Mouse (Mus musculus) C2C12 (cell line): Measurements from ENCODE around the gene Adra1d. TPM values are rescaled to one million over a fixed set of nuclear protein-coding genes. Genes with fewer than 3 reads are reported as not detected.

Experiments
- H3K27me3 ChIP-seq: one replicate; pipeline ENCODE4 v1.6.1; 2011; ENCODE audit not compliant: control insufficient read depth, insufficient read depth, insufficient read length
- H3K36me3 ChIP-seq: one replicate; pipeline ENCODE4 v1.6.1; 2011; ENCODE audit not compliant: control insufficient read depth, insufficient read depth
- H3K4me3 ChIP-seq: one replicate; pipeline ENCODE4 v1.5.1; 2011; ENCODE audit warnings: mild to moderate bottlenecking, control low read depth; ENCODE audit not compliant: poor library complexity, insufficient read depth, severe bottlenecking
- H3K79me2 ChIP-seq: one replicate; pipeline ENCODE4 v1.6.1; 2011; ENCODE audit not compliant: control insufficient read depth, insufficient read depth
- H3K79me3 ChIP-seq: one replicate; pipeline ENCODE4 v1.6.1; 2011; ENCODE audit warnings: low read depth, control low read depth
- H3ac ChIP-seq: one replicate; pipeline ENCODE3; 2011; ENCODE audit warnings: low read depth; ENCODE audit not compliant: control insufficient read depth, insufficient read length
- CEBPB ChIP-seq: IDR thresholded peaks from one replicate; pipeline ENCODE4 v1.6.1; 2011; ENCODE audit warnings: low read depth, mild to moderate bottlenecking, control low read depth, moderate library complexity
- CTCF ChIP-seq: IDR thresholded peaks from one replicate; pipeline ENCODE4 v1.5.1; 2011; ENCODE audit not compliant: control insufficient read depth, insufficient read depth, insufficient read length
- FOSL1 ChIP-seq: IDR thresholded peaks from one replicate; pipeline ENCODE4 v1.8.0; 2011; ENCODE audit warnings: mild to moderate bottlenecking, low read length; ENCODE audit not compliant: poor library complexity, insufficient read depth, severe bottlenecking
- MAX ChIP-seq: IDR thresholded peaks from one replicate; pipeline ENCODE4 v1.6.1; 2011; ENCODE audit warnings: mild to moderate bottlenecking, control low read depth
- MYOD1 ChIP-seq: IDR thresholded peaks from one replicate; pipeline ENCODE4 v1.6.1; 2011; ENCODE audit warnings: low read depth; ENCODE audit not compliant: control insufficient read depth, insufficient read length
- MYOG ChIP-seq: IDR thresholded peaks from one replicate; pipeline ENCODE4 v1.6.1; 2011; ENCODE audit not compliant: control insufficient read depth, insufficient read length; ENCODE audit errors: extremely low read depth
- USF1 ChIP-seq: IDR thresholded peaks from one replicate; pipeline ENCODE4 v1.6.1; 2011; ENCODE audit warnings: low read depth, mild to moderate bottlenecking, control low read depth, moderate library complexity
- long read RNA-seq, 2 experiments: library from polyadenylated mRNA; unstranded; transcript quantifications; one replicate each; pipeline ENCODE4 v2.0.0; 2019 to 2020
- polyA plus RNA-seq: library from polyadenylated mRNA; unstranded; fragments of >200 nt; fragmentation: generic; extraction: Trizol; gene quantifications from one replicate; pipeline ENCODE4 v1.2.1, GENCODE M21; 2012; ENCODE audit warnings: missing spikeins

The Adra1d gene
- polyA plus RNA-seq, result 1.7 TPM
- long read RNA-seq, experiment 1, partial matches to known transcripts, result 0 of 1 reads
- long read RNA-seq, experiment 1, other reads (novel, unspliced or antisense), result 0 of 1 reads
- long read RNA-seq, experiment 2, partial matches to known transcripts, result 0 of 3 reads
- long read RNA-seq, experiment 2, other reads (novel, unspliced or antisense), result 0 of 3 reads

GRCm38 (mm10) chr2:131561891-131562585 lies at the start of gene Adra1d:
Gene Adra1d (minus strand): TSS chr2:131562283.
- Histone ChIP-seq H3K27me3 (no peaks in the 10 kb centered on the region), H3K4me3 (peak within 1 kb of the TSS; percentile 26), H3K79me2 (no peaks in the 10 kb centered on the region), H3K36me3 (no peaks in the 10 kb centered on the region), H3K79me3 (no peaks in the 10 kb centered on the region), H3ac (peak within 1 kb of the TSS; percentile 63)
- TF ChIP-seq CTCF (no peak), MYOD1 (no peak), MYOG (no peak), CEBPB (no peak), USF1 (no peak), FOSL1 (no peak), MAX (no peak)

DNA sequence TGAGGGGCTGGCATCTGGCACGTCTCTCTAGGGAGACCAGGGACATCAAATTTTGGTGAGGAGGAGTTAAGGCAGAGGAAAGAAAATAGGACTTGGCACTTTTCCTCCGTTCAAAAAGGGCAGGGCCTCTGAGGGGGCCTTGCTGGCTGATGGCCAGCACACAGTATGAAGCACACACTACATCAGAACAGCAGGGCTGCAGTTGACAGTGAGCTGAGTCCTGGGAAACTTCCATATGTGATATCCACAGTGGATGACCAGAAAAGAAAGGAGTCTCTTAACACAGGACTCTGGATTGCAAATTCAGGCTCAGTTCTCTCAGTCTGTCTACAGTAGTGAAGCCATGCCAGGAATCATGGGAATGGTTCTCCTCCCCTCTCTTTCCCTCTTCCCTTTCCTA lies 39.8 kb upstream of the Adra1d start:
- TF ChIP-seq FOSL1, result no peak
- TF ChIP-seq CEBPB, result no peak
- no peak for TF ChIP-seq MYOG
- no peak for TF ChIP-seq USF1
- no peak for TF ChIP-seq MAX
- TF ChIP-seq MYOD1, result no peak
- Histone ChIP-seq H3K79me3 (no peaks in the 10 kb centered on the region), H3K4me3 (no peak overlapping the region), H3K27me3 (no peaks in the 10 kb centered on the region), H3ac (no peak overlapping the region), H3K36me3 (no peaks in the 10 kb centered on the region), H3K79me2 (no peaks in the 10 kb centered on the region)

DNA sequence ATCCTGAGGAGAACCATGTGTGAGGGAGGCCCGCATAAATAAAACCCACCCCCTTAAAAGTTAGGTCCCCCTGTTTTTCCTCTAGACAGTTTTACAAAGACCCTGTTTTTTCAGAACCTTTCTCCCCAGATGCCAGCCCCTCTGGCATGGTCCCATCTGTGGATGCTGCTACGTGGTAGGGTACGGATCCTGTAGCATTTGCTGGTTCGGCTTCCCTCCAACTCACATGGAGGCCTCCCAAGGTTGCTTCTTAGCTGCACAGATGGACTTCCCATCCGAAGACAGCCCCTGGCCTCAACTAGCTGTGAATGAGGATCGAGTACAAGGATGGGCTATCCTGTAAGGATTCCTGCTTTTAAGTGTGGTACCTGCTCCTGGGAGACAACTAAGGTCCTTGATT lies 32.8 kb upstream of the Adra1d start:
- Histone ChIP-seq H3K27me3 (no peaks in the 10 kb centered on the region), H3K36me3 (no peaks in the 10 kb centered on the region), H3K79me2 (no peaks in the 10 kb centered on the region), H3K4me3 (no peak overlapping the region), H3ac (no peak overlapping the region), H3K79me3 (no peaks in the 10 kb centered on the region)
- TF ChIP-seq MAX (no peak), CEBPB (no peak), FOSL1 (no peak), MYOG (no peak), CTCF (no peak), MYOD1 (no peak), USF1 (no peak)

DNA sequence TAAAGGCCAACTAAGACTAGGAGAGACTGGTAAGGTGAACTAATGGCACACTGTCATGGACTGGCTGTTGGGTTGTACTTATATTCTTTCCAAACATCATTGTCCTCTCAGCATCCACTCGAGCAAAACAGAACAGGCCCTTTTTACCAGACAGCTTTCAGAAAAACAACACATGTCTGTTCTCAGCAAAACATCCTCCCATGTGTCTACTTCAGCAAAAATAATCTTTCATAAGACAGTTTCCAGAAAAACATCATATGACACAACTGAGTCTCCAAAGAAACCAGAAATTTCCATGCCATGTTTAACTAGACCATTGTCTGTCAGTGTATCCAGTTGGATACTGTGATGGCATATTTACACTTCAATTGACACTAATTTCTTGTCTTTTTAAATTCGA lies 25.4 kb upstream of the Adra1d start:
- Histone ChIP-seq H3K27me3 (no peaks in the 10 kb centered on the region), H3K4me3 (no peak overlapping the region), H3K79me3 (no peaks in the 10 kb centered on the region), H3K79me2 (no peaks in the 10 kb centered on the region), H3ac (no peak overlapping the region), H3K36me3 (no peaks in the 10 kb centered on the region)
- TF ChIP-seq USF1 (no peak), CEBPB (no peak), MYOD1 (no peak), MAX (no peak), MYOG (no peak), FOSL1 (no peak), CTCF (no peak)

DNA sequence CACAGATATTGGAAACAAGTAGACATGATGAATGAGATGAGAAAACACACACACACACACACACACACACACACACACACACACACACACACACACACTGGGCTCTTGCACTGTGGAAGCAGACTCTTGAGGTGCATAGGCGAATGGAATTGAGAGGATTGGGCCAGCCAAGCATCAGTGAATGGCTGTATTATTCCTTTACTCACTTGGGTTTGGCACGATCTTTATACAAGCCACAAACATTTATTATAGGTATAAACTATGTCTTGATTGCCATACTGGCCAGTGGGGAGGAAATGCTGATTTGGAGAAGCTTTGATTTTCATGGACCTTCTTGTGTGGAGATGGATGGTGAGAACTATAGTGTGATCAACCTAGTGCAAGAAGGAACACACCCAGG lies 19.4 kb upstream of the Adra1d start:
- Histone ChIP-seq H3K79me3 (no peaks in the 10 kb centered on the region), H3K79me2 (no peaks in the 10 kb centered on the region), H3ac (no peak overlapping the region), H3K4me3 (no peak overlapping the region), H3K27me3 (no peaks in the 10 kb centered on the region), H3K36me3 (no peaks in the 10 kb centered on the region)
- TF ChIP-seq CEBPB (no peak), USF1 (no peak)

DNA sequence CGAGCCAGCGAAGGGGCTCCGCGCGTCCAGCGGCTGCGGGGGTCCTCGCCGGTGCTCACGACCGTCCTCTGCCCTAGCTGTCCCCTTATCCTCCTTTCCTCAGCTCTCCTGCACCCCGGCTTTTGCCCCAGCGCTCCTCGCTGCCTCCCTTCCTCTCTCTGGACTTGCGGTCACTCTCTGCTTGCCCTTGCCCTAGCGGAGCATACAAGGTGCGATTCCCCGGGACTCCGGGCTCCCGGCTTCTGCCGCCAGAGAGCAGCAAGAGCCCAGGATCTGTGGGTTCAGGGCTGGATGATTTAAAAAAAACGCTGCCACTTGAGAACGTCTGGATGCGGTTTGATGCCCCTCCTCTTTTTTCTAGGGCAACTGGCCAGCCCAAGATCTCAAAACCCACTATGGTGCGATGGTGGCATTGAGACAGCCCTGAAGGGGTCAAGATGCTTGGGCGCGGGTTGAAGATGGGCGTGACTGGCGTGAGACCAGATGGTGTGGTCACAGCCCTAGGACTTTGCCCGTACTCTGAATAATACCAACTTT lies 571 bp upstream of the Adra1d start:
- no peaks in the 10 kb centered on the region for H3K27me3 ChIP-seq
- peak overlapping the region; percentile 44 for H3ac ChIP-seq
- TF ChIP-seq CTCF, result peak; percentile 25
- TF ChIP-seq MAX, result peak; percentile 14
- TF ChIP-seq FOSL1, result no peak
- no peak for TF ChIP-seq MYOD1

More for the DNA sequence above, 571 bp upstream of the Adra1d start:
- peak overlapping the region; percentile 14 for H3K4me3 ChIP-seq
- H3K36me3 ChIP-seq, result no peaks in the 10 kb centered on the region
- no peaks in the 10 kb centered on the region for H3K79me2 ChIP-seq
- H3K79me3 ChIP-seq, result no peaks in the 10 kb centered on the region
